Mouse (Mus musculus): ENCODE measurements around the gene Fam187b. TPM values are rescaled to one million over a fixed set of nuclear protein-coding genes. Genes with fewer than 3 reads are reported as not detected.

The Fam187b gene
- polyA plus RNA-seq, 1 experiment from 2014 or later: 6.5 TPM

DNA sequence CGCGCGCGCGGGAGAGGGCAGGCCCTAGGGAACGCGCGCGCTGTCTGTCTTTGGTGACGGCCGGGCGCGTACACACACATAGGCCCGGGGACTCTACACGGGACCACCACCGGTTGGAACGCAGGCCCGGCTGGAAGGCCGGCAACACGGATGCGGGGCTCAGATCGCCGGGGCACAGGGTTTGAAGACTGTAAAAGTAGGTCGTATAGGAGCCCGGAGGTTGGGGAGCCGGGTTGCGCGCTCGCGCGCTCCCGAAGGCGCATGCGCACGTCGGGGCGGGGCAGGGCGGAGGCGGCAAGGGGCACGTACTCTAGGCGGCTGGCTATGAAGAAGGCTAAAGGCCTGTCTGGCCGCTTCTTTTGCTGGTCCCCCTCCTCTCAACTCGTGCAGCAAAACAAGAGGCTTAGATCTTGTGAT is 16.2 kb upstream of the Fam187b start:
- Histone ChIP-seq H3K9me3 (ENCODE audit: control insufficient read depth, low read length) (no peaks in the 10 kb centered on the region), H3K4me3 (ENCODE audit: low read length) (peak overlapping the region; percentile 81), H3K27ac (ENCODE audit: low read length) (peak overlapping the region; percentile 98), H3K9ac (ENCODE audit: low read length) (peak overlapping the region; percentile 98), H3K4me2 (ENCODE audit: low read depth, low read length) (peak overlapping the region; percentile 88), H3K27me3 (ENCODE audit: control insufficient read depth, insufficient read depth, low read depth, low read length) (no peaks in the 10 kb centered on the region), H3K36me3 (ENCODE audit: control insufficient read depth, insufficient read depth, low read length) (peaks cover 24% of the 10 kb centered on the region), H3K4me1 (replicated peaks; ENCODE audit: control insufficient read depth, insufficient read depth, low read length) (peaks cover 10% of the 10 kb centered on the region)
- ATAC-seq (ENCODE audit: low read depth): peak; percentile 65
- under 1% methylated on average over 43 of the region's 43 CpGs for WGBS

DNA sequence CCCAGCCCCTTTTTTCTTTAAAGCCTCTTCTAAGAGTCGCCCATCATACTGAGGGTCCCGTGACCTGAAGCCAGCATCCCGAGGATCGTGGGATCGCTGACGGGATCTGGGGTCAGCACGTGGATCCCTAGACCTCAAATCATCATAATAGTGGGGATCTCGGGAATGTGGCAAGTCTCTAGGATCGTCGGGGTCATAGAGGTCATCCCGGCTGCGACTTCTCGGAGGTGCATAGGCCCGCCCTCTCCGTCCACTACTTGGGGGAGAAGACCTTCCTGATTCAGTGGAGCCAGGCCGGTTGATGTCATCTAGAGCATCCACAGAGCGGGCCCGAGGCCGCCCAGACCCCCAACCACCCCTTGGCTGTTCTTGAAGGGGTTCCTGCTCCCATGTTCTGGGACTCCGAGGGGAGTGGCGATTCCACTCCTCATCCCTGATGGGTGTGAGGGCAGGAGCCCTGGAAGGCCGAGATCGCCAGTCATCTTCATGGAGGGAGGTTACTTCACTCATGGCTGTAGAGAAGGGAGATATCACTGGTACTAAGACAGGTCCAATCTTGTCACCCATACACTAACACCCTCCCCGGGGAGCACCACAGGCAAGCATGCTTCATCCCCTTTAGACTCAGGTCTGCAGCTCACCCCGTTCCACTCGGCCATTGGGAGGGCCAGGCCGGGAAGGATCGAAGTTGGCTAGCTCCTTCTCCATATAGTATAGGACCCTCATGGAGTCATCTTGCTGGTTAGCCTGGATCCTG is 15.3 kb upstream of the Fam187b start:
- Histone ChIP-seq H3K27ac (ENCODE audit: low read length) (peak overlapping the region; percentile 98), H3K4me1 (replicated peaks; ENCODE audit: control insufficient read depth, insufficient read depth, low read length) (peaks cover 10% of the 10 kb centered on the region), H3K9me3 (ENCODE audit: control insufficient read depth, low read length) (no peaks in the 10 kb centered on the region), H3K27me3 (ENCODE audit: control insufficient read depth, insufficient read depth, low read depth, low read length) (no peaks in the 10 kb centered on the region), H3K4me3 (ENCODE audit: low read length) (peak overlapping the region; percentile 81), H3K4me2 (ENCODE audit: low read depth, low read length) (peak overlapping the region; percentile 88), H3K36me3 (ENCODE audit: control insufficient read depth, insufficient read depth, low read length) (peaks cover 15% of the 10 kb centered on the region), H3K9ac (ENCODE audit: low read length) (peak overlapping the region; percentile 98)
- WGBS: 66% methylated on average over 28 of the region's 28 CpGs
- ATAC-seq (ENCODE audit: low read depth): no peak

GRCm38 (mm10) chr7:30958866-30959487 is 14.6 kb upstream of the Fam187b start:
- H3K9me3 ChIP-seq (ENCODE audit: control insufficient read depth, low read length): no peaks in the 10 kb centered on the region
- H3K27me3 ChIP-seq (ENCODE audit: control insufficient read depth, insufficient read depth, low read depth, low read length): no peaks in the 10 kb centered on the region
- H3K9ac ChIP-seq (ENCODE audit: low read length): no peak overlapping the region
- WGBS: 95% methylated on average over 9 of the region's 9 CpGs
- H3K27ac ChIP-seq (ENCODE audit: low read length): no peak overlapping the region
- no peak overlapping the region for H3K4me2 ChIP-seq (ENCODE audit: low read depth, low read length)
- peaks cover 8% of the 10 kb centered on the region for H3K36me3 ChIP-seq (ENCODE audit: control insufficient read depth, insufficient read depth, low read length)
- H3K4me3 ChIP-seq (ENCODE audit: low read length): no peak overlapping the region
- no peak for ATAC-seq (ENCODE audit: low read depth)
- peaks cover 10% of the 10 kb centered on the region for H3K4me1 ChIP-seq (replicated peaks; ENCODE audit: control insufficient read depth, insufficient read depth, low read length)

DNA sequence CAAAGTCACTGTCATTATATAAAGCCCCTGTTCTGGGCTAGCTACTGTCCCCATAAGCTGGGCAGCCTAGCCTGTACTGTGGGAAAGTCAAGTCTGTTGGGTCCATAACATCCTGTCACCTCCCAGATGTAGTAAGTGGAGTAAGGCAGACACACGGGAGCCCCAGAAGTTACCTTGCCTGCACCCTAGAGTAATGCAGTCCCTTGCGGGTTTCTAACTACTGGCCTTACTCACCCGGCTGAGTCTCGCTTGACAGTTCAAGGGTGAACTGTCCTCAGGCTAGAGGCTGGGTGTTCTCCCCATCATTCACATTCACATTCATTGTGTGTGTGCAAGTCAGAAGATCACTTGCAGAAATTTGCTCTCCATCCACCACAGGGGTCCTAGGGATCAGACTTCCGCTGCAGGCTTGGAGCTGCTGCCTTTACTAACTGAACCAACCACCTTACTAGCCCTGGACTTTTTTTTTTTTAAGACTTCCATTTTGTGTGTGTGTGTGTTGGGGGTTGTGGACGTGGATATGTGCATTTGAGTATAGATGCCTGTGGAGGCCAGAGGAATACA is 13.7 kb upstream of the Fam187b start:
- ATAC-seq (ENCODE audit: low read depth): no peak
- Histone ChIP-seq H3K4me1 (replicated peaks; ENCODE audit: control insufficient read depth, insufficient read depth, low read length) (peaks cover 10% of the 10 kb centered on the region), H3K9ac (ENCODE audit: low read length) (no peak overlapping the region), H3K4me2 (ENCODE audit: low read depth, low read length) (no peak overlapping the region), H3K4me3 (ENCODE audit: low read length) (no peak overlapping the region), H3K27ac (ENCODE audit: low read length) (no peak overlapping the region), H3K27me3 (ENCODE audit: control insufficient read depth, insufficient read depth, low read depth, low read length) (no peaks in the 10 kb centered on the region), H3K9me3 (ENCODE audit: control insufficient read depth, low read length) (no peaks in the 10 kb centered on the region), H3K36me3 (ENCODE audit: control insufficient read depth, insufficient read depth, low read length) (no peaks in the 10 kb centered on the region; the same call in 1 of the 2 replicates)
- WGBS: 88% methylated on average over 6 of the region's 6 CpGs

GRCm38 (mm10) chr7:30962862-30963261 is 10.7 kb upstream of the Fam187b start:
- 90% methylated on average over 5 of the region's 5 CpGs for WGBS

GRCm38 (mm10) chr7:30964366-30964765 is 9.2 kb upstream of the Fam187b start:
- Histone ChIP-seq H3K9me3 (ENCODE audit: control insufficient read depth, low read length) (no peaks in the 10 kb centered on the region), H3K36me3 (ENCODE audit: control insufficient read depth, insufficient read depth, low read length) (no peaks in the 10 kb centered on the region; the same call in 1 of the 2 replicates), H3K4me1 (replicated peaks; ENCODE audit: control insufficient read depth, insufficient read depth, low read length) (no peaks in the 10 kb centered on the region), H3K27me3 (ENCODE audit: control insufficient read depth, insufficient read depth, low read depth, low read length) (no peaks in the 10 kb centered on the region), H3K4me2 (ENCODE audit: low read depth, low read length) (no peak overlapping the region), H3K9ac (ENCODE audit: low read length) (no peak overlapping the region), H3K4me3 (ENCODE audit: low read length) (no peak overlapping the region), H3K27ac (ENCODE audit: low read length) (no peak overlapping the region)
- 75% methylated on average over 7 of the region's 7 CpGs for WGBS
- no peak for ATAC-seq (ENCODE audit: low read depth)

More at GRCm38 (mm10) chr7:30962862-30963261, 10.7 kb upstream of the Fam187b start:
- Histone ChIP-seq H3K4me2 (ENCODE audit: low read depth, low read length) (no peak overlapping the region), H3K4me3 (ENCODE audit: low read length) (no peak overlapping the region), H3K9me3 (ENCODE audit: control insufficient read depth, low read length) (no peaks in the 10 kb centered on the region), H3K27ac (ENCODE audit: low read length) (no peak overlapping the region), H3K9ac (ENCODE audit: low read length) (no peak overlapping the region), H3K27me3 (ENCODE audit: control insufficient read depth, insufficient read depth, low read depth, low read length) (no peaks in the 10 kb centered on the region), H3K36me3 (ENCODE audit: control insufficient read depth, insufficient read depth, low read length) (no peaks in the 10 kb centered on the region; the same call in 1 of the 2 replicates), H3K4me1 (replicated peaks; ENCODE audit: control insufficient read depth, insufficient read depth, low read length) (peaks cover 4% of the 10 kb centered on the region; the same call in 1 of the 2 replicates)
- no peak for ATAC-seq (ENCODE audit: low read depth)

DNA sequence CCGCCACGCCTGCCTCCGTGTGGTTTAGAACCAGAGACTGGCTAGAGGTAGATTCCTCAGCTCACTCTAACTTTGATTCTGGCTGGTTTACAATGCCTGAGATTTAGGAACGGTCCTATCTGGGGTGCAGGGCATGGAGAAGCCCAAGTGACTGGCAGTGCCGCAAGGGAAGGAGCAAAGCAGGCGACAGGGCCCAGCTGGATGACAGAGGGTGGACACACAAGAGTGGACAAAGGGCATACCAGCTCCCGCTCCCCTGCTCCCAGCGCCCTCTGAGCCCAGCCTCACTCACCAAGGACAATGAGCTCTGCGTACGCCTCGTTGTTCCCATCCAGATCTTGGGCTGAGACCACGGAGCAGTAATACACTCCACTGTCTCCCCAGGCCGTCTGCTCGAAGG is 7.9 kb upstream of the Fam187b start:
- WGBS: 90% methylated on average over 14 of the region's 14 CpGs
- Histone ChIP-seq H3K9ac (ENCODE audit: low read length) (no peak overlapping the region), H3K4me2 (ENCODE audit: low read depth, low read length) (no peak overlapping the region), H3K9me3 (ENCODE audit: control insufficient read depth, low read length) (no peaks in the 10 kb centered on the region), H3K36me3 (ENCODE audit: control insufficient read depth, insufficient read depth, low read length) (no peaks in the 10 kb centered on the region), H3K27ac (ENCODE audit: low read length) (no peak overlapping the region), H3K27me3 (ENCODE audit: control insufficient read depth, insufficient read depth, low read depth, low read length) (no peaks in the 10 kb centered on the region), H3K4me3 (ENCODE audit: low read length) (no peak overlapping the region), H3K4me1 (replicated peaks; ENCODE audit: control insufficient read depth, insufficient read depth, low read length) (no peaks in the 10 kb centered on the region)
- ATAC-seq (ENCODE audit: low read depth): no peak

DNA sequence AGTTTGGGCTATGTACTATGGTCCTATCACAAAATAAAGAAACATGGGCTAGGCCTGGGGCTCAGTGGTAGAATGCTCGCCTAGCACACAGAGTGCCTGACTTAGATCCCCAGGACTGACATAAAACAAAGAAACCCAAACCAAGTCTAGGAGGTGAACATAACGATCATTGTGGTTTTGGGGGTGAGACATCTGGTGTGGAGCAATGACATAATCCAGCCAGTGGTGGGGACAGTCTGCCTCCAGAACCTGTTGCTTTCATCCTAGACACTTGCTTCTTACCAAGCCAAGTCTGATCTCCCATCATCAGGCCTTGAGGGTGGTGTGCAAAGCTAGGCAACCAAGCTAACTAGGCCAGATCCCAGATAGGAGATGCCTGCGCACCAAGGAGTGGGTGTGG is 6.9 kb upstream of the Fam187b start:
- Histone ChIP-seq H3K4me3 (ENCODE audit: low read length) (no peak overlapping the region), H3K4me1 (replicated peaks; ENCODE audit: control insufficient read depth, insufficient read depth, low read length) (no peaks in the 10 kb centered on the region), H3K9me3 (ENCODE audit: control insufficient read depth, low read length) (no peaks in the 10 kb centered on the region), H3K9ac (ENCODE audit: low read length) (no peak overlapping the region), H3K36me3 (ENCODE audit: control insufficient read depth, insufficient read depth, low read length) (0 out of 2 replicates have a peak, but pooled peaks cover 3% of the 10 kb centered on the region), H3K27me3 (ENCODE audit: control insufficient read depth, insufficient read depth, low read depth, low read length) (no peaks in the 10 kb centered on the region), H3K27ac (ENCODE audit: low read length) (no peak overlapping the region), H3K4me2 (ENCODE audit: low read depth, low read length) (no peak overlapping the region)
- no peak for ATAC-seq (ENCODE audit: low read depth)
- WGBS: 84% methylated on average over 3 of the region's 3 CpGs

DNA sequence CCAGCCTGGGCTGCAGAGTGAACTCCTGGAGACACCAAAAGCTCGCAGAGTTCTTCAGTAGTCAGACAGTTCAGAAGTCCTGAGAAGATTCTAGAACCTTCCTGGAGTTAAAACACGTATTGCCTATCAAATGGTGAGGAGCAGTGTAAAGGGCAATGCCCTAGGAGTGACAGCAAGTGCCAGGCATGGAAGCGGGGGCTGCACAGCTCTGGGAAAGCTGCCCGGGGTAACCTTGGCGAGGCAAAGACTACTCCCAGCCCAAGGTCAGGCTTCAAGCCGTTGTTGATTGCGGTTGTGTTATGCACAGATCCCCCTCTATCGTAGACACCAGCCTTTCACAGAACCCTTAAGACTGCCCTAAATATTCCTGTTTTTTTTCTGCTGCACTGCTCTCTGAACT is 5.0 kb upstream of the Fam187b start:
- no peak overlapping the region for H3K4me3 ChIP-seq (ENCODE audit: low read length)
- H3K4me2 ChIP-seq (ENCODE audit: low read depth, low read length): no peak overlapping the region
- no peak overlapping the region for H3K9ac ChIP-seq (ENCODE audit: low read length)
- H3K27ac ChIP-seq (ENCODE audit: low read length): no peak overlapping the region
- H3K36me3 ChIP-seq (ENCODE audit: control insufficient read depth, insufficient read depth, low read length): 0 out of 2 replicates have a peak, but pooled peaks cover 3% of the 10 kb centered on the region
- H3K27me3 ChIP-seq (ENCODE audit: control insufficient read depth, insufficient read depth, low read depth, low read length): peaks cover 14% of the 10 kb centered on the region
- H3K4me1 ChIP-seq (replicated peaks; ENCODE audit: control insufficient read depth, insufficient read depth, low read length): peaks cover 3% of the 10 kb centered on the region
- 85% methylated on average over 8 of the region's 8 CpGs for WGBS
- no peaks in the 10 kb centered on the region for H3K9me3 ChIP-seq (ENCODE audit: control insufficient read depth, low read length)
- no peak for ATAC-seq (ENCODE audit: low read depth)

All from lung, embryonic 16.5 days (tissue).